Mouse (Mus musculus) embryonic fibroblast, embryonic 13.5 days (primary cell): ENCODE results near the gene Ell2. TPM values are rescaled to one million over a fixed set of nuclear protein-coding genes. Genes with fewer than 3 reads are reported as not detected.

Source experiments
- H3K27ac ChIP-seq: 2 replicates; pipeline ENCODE4 v1.5.1; 2012; ENCODE audit warnings: low read length, control low read depth, inconsistent platforms; ENCODE audit not compliant: insufficient read depth
- H3K4me1 ChIP-seq: 2 replicates; pipeline ENCODE4 v1.6.1; 2011; ENCODE audit warnings: low read length; ENCODE audit not compliant: control insufficient read depth, insufficient read depth
- H3K4me3 ChIP-seq: 2 replicates; pipeline ENCODE4 v1.5.1; 2011; ENCODE audit warnings: mild to moderate bottlenecking, control low read depth, low read length; ENCODE audit not compliant: insufficient read depth
- CTCF ChIP-seq: IDR thresholded peaks from 2 replicates; pipeline ENCODE4 v1.5.1; 2011; ENCODE audit warnings: mild to moderate bottlenecking, control low read depth, low read length, moderate library complexity, borderline replicate concordance; ENCODE audit not compliant: insufficient read depth
- POLR2A ChIP-seq: IDR thresholded peaks from 2 replicates; pipeline ENCODE4 v1.6.1; 2011; ENCODE audit warnings: low read depth, mild to moderate bottlenecking, control low read depth, low read length, moderate library complexity
- polyA plus RNA-seq: library from polyadenylated mRNA; stranded (reverse); fragments of >200 nt; gene quantifications from 2 replicates; pipeline ENCODE4 v1.2.4, GENCODE M21; 2011; ENCODE audit warnings: low read depth; ENCODE audit not compliant: missing spikeins, insufficient read length

The Ell2 gene
- polyA plus RNA-seq, 1 experiment, result 67.4 TPM

- Histone ChIP-seq H3K4me3 (no peak overlapping the region), H3K27ac (no peak overlapping the region), H3K4me1 (no peaks in the 10 kb centered on the region)
- TF ChIP-seq POLR2A (no peak), CTCF (no peak)
Observed at GRCm38 (mm10) chr13:75760859-75761548, 54.4 kb downstream of the Ell2 start.

- no peak for TF ChIP-seq POLR2A
- TF ChIP-seq CTCF, result no peak
- Histone ChIP-seq H3K4me1 (no peaks in the 10 kb centered on the region), H3K4me3 (no peak overlapping the region), H3K27ac (no peak overlapping the region)
Observed at GRCm38 (mm10) chr13:75762759-75763158, 56.2 kb downstream of the Ell2 start.

GRCm38 (mm10) chr13:75763280-75763679, 56.7 kb downstream of the Ell2 start:
- Histone ChIP-seq H3K4me1 (no peaks in the 10 kb centered on the region), H3K4me3 (no peak overlapping the region), H3K27ac (no peak overlapping the region)
- TF ChIP-seq POLR2A (no peak), CTCF (no peak)

- Histone ChIP-seq H3K4me3 (no peak overlapping the region), H3K27ac (no peak overlapping the region)
- TF ChIP-seq POLR2A, result no peak
Observed at GRCm38 (mm10) chr13:75765742-75766141, 59.2 kb downstream of the Ell2 start.

GRCm38 (mm10) chr13:75766238-75766637, 59.7 kb downstream of the Ell2 start:
- TF ChIP-seq CTCF, result no peak
- TF ChIP-seq POLR2A, result no peak
- no peak overlapping the region for H3K27ac ChIP-seq
- no peak overlapping the region for H3K4me3 ChIP-seq
- H3K4me1 ChIP-seq, result no peaks in the 10 kb centered on the region

More at GRCm38 (mm10) chr13:75765742-75766141, 59.2 kb downstream of the Ell2 start:
- H3K4me1 ChIP-seq, result no peaks in the 10 kb centered on the region

- Histone ChIP-seq H3K4me3 (no peak overlapping the region), H3K27ac (no peak overlapping the region), H3K4me1 (no peaks in the 10 kb centered on the region)
- TF ChIP-seq CTCF, result no peak
- no peak for TF ChIP-seq POLR2A
Observed at GRCm38 (mm10) chr13:75766967-75767366, 60.4 kb downstream of the Ell2 start.

GRCm38 (mm10) chr13:75770744-75771143, 64.2 kb downstream of the Ell2 start:
- Histone ChIP-seq H3K4me3 (no peak overlapping the region), H3K27ac (no peak overlapping the region), H3K4me1 (no peaks in the 10 kb centered on the region)
- no peak for TF ChIP-seq CTCF
- no peak for TF ChIP-seq POLR2A

GRCm38 (mm10) chr13:75771404-75771803, 64.8 kb downstream of the Ell2 start:
- Histone ChIP-seq H3K4me3 (no peak overlapping the region), H3K27ac (no peak overlapping the region), H3K4me1 (no peaks in the 10 kb centered on the region)
- no peak for TF ChIP-seq CTCF
- TF ChIP-seq POLR2A, result no peak

GRCm38 (mm10) chr13:75771984-75772730, 65.6 kb downstream of the Ell2 start:
- no peak for TF ChIP-seq POLR2A
- no peak for TF ChIP-seq CTCF
- no peaks in the 10 kb centered on the region for H3K4me1 ChIP-seq
- no peak overlapping the region for H3K4me3 ChIP-seq

GRCm38 (mm10) chr13:75775961-75776360, 69.4 kb downstream of the Ell2 start:
- Histone ChIP-seq H3K4me1 (no peaks in the 10 kb centered on the region), H3K4me3 (no peak overlapping the region), H3K27ac (no peak overlapping the region)
- TF ChIP-seq POLR2A, result no peak
- no peak for TF ChIP-seq CTCF

More at GRCm38 (mm10) chr13:75771984-75772730, 65.6 kb downstream of the Ell2 start:
- H3K27ac ChIP-seq, result no peak overlapping the region
